Mouse (Mus musculus): ENCODE results near the gene Alas2.

The Alas2 gene

GRCm38 (mm10) chrX:150547239-150547638 lies at the start of gene Alas2:
TSS of gene Alas2 (plus strand) at chrX:150547375.
- no peak for DNase-seq

- no peak for DNase-seq
Measured at GRCm38 (mm10) chrX:150508696-150509095, 38.5 kb upstream of the Alas2 start.

- DNase-seq: peak in 1 of 2 experiments; percentile 15
Measured at GRCm38 (mm10) chrX:150510631-150511030, 36.5 kb upstream of the Alas2 start.

GRCm38 (mm10) chrX:150511274-150511673 lies 35.9 kb upstream of the Alas2 start:
- DNase-seq: no peak

- DNase-seq: no peak
Measured at GRCm38 (mm10) chrX:150514127-150514526, 33.0 kb upstream of the Alas2 start.

- no peak for DNase-seq
Measured at GRCm38 (mm10) chrX:150516015-150516414, 31.2 kb upstream of the Alas2 start.

GRCm38 (mm10) chrX:150516477-150516876 lies 30.7 kb upstream of the Alas2 start:
- DNase-seq: no peak

GRCm38 (mm10) chrX:150540111-150540510 lies 7.1 kb upstream of the Alas2 start:
- DNase-seq: no peak

GRCm38 (mm10) chrX:150541684-150542083 lies 5.5 kb upstream of the Alas2 start:
- no peak for DNase-seq

GRCm38 (mm10) chrX:150549639-150550038 lies 2.5 kb downstream of the Alas2 start:
- no peak for DNase-seq

- no peak for DNase-seq
Measured at GRCm38 (mm10) chrX:150551986-150552385, 4.8 kb downstream of the Alas2 start.

GRCm38 (mm10) chrX:150554032-150554431 lies 6.9 kb downstream of the Alas2 start:
- no peak for DNase-seq

GRCm38 (mm10) chrX:150564644-150565357 lies 17.6 kb downstream of the Alas2 start:
- DNase-seq: no peak

GRCm38 (mm10) chrX:150581921-150582320 lies 34.7 kb downstream of the Alas2 start:
- DNase-seq: no peak

- no peak for DNase-seq
Measured at GRCm38 (mm10) chrX:150585116-150585515, 37.9 kb downstream of the Alas2 start.

- DNase-seq: peak; percentile 66 to 75
Measured at GRCm38 (mm10) chrX:150588023-150588764, 41.0 kb downstream of the Alas2 start, which contains the start of gene Pfkfb1. TSS of gene Pfkfb1 (plus strand) at chrX:150588229.

- no peak for DNase-seq
Measured at GRCm38 (mm10) chrX:150589696-150590095, 42.5 kb downstream of the Alas2 start, which contains the start of gene Apex2. TSS of gene Apex2 (minus strand) at chrX:150589868.

GRCm38 (mm10) chrX:150593266-150594035 lies 46.3 kb downstream of the Alas2 start:
- no peak for DNase-seq

- no peak for DNase-seq
Measured at GRCm38 (mm10) chrX:150594176-150594575, 47.0 kb downstream of the Alas2 start.

GRCm38 (mm10) chrX:150595016-150595760 lies 48.0 kb downstream of the Alas2 start:
- no peak for DNase-seq

GRCm38 (mm10) chrX:150598882-150599281 lies 51.7 kb downstream of the Alas2 start:
- no peak for DNase-seq
